Mouse (Mus musculus): ENCODE measurements around the gene Prkag2.

The Prkag2 gene

DNA sequence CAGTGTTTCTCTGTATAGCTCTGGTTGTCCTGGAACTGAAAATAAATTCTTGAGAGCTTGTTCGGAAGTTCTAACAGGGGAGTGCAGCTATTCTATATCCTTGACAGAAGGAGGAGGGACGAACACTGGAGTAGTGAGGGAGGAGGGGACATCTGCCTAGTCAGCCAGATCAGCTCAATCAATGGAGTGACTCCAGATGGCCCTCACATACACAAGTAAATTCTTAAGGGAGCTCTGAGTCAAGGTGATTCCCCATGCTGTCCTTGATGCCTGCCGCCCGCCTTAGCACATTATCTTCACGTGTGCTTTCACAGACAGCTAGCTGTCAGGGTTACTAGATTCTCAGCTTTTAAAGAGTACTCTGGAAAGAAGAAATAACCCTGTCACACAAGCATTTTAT is 279.8 kb downstream of the Prkag2 start:
- peak; percentile 72 for DNase-seq

GRCm38 (mm10) chr5:24817191-24817590 is 283.3 kb downstream of the Prkag2 start:
- DNase-seq: peak; percentile 71

DNA sequence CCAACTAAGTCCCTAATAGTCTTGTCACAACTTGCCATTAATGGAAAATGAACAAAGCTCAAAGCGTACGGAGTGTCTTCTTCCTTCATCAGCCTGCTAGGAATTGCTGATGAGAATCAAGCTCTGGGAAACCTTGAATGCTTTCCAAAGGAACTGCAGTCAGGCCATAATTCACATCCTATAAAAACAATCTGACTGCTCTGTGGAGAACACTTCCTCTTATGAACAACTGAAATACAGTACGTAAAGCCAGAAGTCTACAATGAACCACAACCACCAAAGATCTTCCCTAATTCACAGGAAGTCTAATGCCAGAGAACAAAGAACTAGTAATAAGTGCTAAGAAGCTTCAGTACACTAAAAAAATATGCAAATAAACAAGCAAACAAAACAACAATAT is 286.5 kb downstream of the Prkag2 start:
- peak; percentile 75 for DNase-seq

- peak; percentile 87 for DNase-seq
Observed at GRCm38 (mm10) chr5:24813005-24813404, 287.4 kb downstream of the Prkag2 start.
